Mouse (Mus musculus): ENCODE results near the gene Gm20388. TPM values are rescaled to one million over a fixed set of nuclear protein-coding genes. Genes with fewer than 3 reads are reported as not detected.
A peak's percentile ranks its signal among the peaks of the same experiment; 100 is the strongest.

Gm20388 gene
- polyA plus RNA-seq, 1 experiment from 2014 or later = 4.4 TPM

DNA sequence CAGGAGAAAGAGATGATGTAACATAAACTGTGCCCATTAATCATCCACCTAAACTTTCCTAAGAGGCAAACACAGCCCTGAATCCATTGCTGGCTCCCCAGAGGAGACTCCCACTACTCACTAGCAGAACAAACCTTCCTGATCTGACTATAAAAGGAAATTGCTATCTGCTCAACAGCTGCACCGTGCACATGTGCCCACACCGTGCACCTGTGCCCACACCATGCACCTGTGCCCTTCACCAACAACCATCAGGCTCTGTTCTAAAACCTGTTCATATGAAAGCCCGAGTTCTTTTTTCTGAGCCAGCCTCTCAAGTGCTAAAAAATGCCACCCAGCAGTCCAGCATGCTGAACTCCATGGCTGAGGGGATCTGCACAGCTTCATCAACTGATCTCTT is 4004.0 kb downstream of the Gm20388 start:
- Histone ChIP-seq H3K4me3 (replicated peaks) (no peak overlapping the region), H3K9ac (replicated peaks) (no peak overlapping the region), H3K27ac (no peak overlapping the region), H3K27me3 (no peaks in the 10 kb centered on the region), H3K9me3 (no peaks in the 10 kb centered on the region), H3K36me3 (peaks cover 92% of the 10 kb centered on the region), H3K4me2 (replicated peaks) (no peak overlapping the region), H3K4me1 (replicated peaks) (no peaks in the 10 kb centered on the region)
- 96% methylated on average over 3 of the region's 3 CpGs for WGBS
- no peak for ATAC-seq

GRCm38 (mm10) chr8:123924719-123925118 is 4014.1 kb downstream of the Gm20388 start:
- Histone ChIP-seq H3K4me2 (replicated peaks) (no peak overlapping the region), H3K9me3 (no peaks in the 10 kb centered on the region), H3K27me3 (no peaks in the 10 kb centered on the region), H3K36me3 (peaks cover 82% of the 10 kb centered on the region), H3K9ac (replicated peaks) (no peak overlapping the region), H3K4me1 (replicated peaks) (no peaks in the 10 kb centered on the region), H3K4me3 (replicated peaks) (no peak overlapping the region), H3K27ac (no peak overlapping the region)
- 19% methylated on average over 2 of the region's 2 CpGs for WGBS
- ATAC-seq = peak; percentile 79; the same call in 1 of the 2 replicates

DNA sequence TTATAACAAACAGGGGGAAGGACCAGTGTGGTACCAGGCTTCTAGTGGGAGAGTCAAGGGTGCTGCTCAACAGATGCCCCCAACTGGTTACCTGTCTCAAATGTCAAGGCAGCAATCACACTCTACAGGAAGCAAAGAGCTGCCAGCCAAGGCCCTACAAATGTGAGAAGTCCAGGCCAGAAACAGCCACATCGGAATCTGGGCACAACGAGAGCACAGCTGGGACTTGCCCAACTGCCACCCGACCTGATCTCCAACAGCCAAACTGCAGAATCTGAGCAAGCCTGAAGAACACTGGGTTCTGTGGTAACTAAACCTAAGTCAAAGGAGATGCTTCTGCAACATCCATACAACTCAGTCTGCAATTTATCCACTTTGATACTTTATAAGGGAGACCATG is 4015.0 kb downstream of the Gm20388 start:
- no peak for ATAC-seq
- Histone ChIP-seq H3K4me2 (replicated peaks) (no peak overlapping the region), H3K4me3 (replicated peaks) (no peak overlapping the region), H3K9ac (replicated peaks) (no peak overlapping the region), H3K27me3 (no peaks in the 10 kb centered on the region), H3K36me3 (peaks cover 82% of the 10 kb centered on the region), H3K9me3 (no peaks in the 10 kb centered on the region), H3K27ac (no peak overlapping the region), H3K4me1 (replicated peaks) (no peaks in the 10 kb centered on the region)
- 88% methylated on average over 3 of the region's 3 CpGs for WGBS

DNA sequence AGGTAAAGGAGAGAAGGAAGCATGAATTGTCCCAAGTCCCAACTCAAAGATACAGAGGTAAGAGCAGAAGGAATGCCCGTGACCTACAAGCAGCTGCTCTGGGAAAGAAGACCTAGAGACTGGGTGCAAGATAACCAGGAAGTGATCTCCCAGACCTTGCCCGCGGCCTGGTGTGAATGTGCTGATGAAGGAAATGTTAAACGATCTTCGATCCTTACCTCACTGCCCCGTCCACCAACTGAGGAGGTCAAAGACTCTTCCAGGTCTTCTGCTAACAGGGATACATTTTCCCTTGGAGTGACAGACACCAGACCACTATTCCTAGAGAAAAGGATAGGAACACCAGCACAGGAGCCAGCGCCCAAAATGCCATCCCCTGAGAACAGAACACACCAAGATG is 4018.4 kb downstream of the Gm20388 start:
- Histone ChIP-seq H3K4me3 (replicated peaks) (no peak overlapping the region), H3K27ac (no peak overlapping the region), H3K9ac (replicated peaks) (no peak overlapping the region), H3K36me3 (peaks cover 79% of the 10 kb centered on the region), H3K4me1 (replicated peaks) (no peaks in the 10 kb centered on the region), H3K9me3 (no peaks in the 10 kb centered on the region), H3K4me2 (replicated peaks) (no peak overlapping the region), H3K27me3 (no peaks in the 10 kb centered on the region)
- 92% methylated on average over 7 of the region's 7 CpGs for WGBS
- ATAC-seq = no peak

DNA sequence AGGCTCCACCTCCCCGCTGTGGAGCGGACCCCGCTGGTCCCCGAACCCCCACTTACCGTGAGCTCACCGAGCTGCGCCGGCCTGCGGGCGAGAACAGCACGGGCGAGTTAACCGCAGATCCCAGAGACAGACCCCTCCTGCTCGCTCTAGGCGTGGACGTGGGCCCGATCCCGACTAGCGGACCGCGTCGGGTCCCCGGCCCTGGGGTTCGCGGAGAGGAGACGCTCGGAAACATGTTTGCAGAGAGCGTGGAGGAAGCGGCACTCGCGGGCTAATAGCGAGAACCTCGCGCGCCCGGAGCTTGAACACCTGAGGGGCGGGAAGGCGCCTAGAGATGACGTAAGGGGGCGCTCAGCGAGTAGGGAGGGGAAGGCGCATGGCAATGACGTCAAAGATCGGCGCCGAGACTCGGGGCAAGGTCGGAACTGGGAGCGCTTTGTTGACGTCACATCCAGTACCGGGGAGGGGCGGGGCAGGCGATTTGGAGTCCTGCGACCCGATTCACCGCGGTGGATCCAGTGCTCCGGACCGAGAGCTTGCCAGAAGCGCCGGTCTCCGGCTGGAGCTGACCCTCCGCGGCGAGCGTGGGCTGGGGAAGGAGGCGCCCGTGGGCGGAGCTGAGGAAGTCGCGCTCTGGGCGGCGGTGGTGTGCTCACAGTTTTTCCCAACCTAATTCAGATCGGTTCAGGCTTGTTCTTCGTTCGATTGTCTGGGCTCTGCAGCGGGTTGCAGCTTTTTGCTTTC is 4038.5 kb downstream of the Gm20388 start, which contains the start of gene Nup133:
Nup133 (minus strand) TSS at position 324 of the 744 bp plus-strand sequence.
- under 1% methylated on average over 71 of the region's 77 CpGs for WGBS
- H3K36me3 ChIP-seq = peaks cover 44% of the 10 kb centered on the region
- H3K4me3 ChIP-seq (replicated peaks) = peak within 1 kb of the TSS; percentile 98
- peaks cover 17% of the 10 kb centered on the region for H3K4me1 ChIP-seq (replicated peaks)
- H3K27me3 ChIP-seq = no peaks in the 10 kb centered on the region
- ATAC-seq = peak; percentile 88
- H3K9me3 ChIP-seq = no peaks in the 10 kb centered on the region
- H3K4me2 ChIP-seq (replicated peaks) = peak within 1 kb of the TSS; percentile 95
- H3K27ac ChIP-seq = peak within 1 kb of the TSS; percentile 81
- H3K9ac ChIP-seq (replicated peaks) = peak within 1 kb of the TSS; percentile 80

GRCm38 (mm10) chr8:123949686-123949986 is 4039.0 kb downstream of the Gm20388 start:
- Histone ChIP-seq H3K4me1 (replicated peaks) (peaks cover 17% of the 10 kb centered on the region), H3K9me3 (no peaks in the 10 kb centered on the region), H3K4me2 (replicated peaks) (peak overlapping the region; percentile 95), H3K9ac (replicated peaks) (peak overlapping the region; percentile 79), H3K27ac (peak overlapping the region; percentile 81), H3K4me3 (replicated peaks) (peak overlapping the region; percentile 98), H3K27me3 (no peaks in the 10 kb centered on the region), H3K36me3 (peaks cover 46% of the 10 kb centered on the region)
- peak; percentile 59 for ATAC-seq
- WGBS = 5% methylated on average over 10 of the region's 10 CpGs

- H3K27me3 ChIP-seq = no peaks in the 10 kb centered on the region
- peaks cover 17% of the 10 kb centered on the region for H3K4me1 ChIP-seq (replicated peaks)
- peaks cover 45% of the 10 kb centered on the region for H3K36me3 ChIP-seq
- H3K4me3 ChIP-seq (replicated peaks) = peak overlapping the region; percentile 98
- no peak for ATAC-seq
- H3K9ac ChIP-seq (replicated peaks) = peak overlapping the region; percentile 79; the same call in 1 of the 2 replicates
- no peak overlapping the region for H3K27ac ChIP-seq
- peak overlapping the region; percentile 95 for H3K4me2 ChIP-seq (replicated peaks)
- WGBS = 34% methylated on average over 10 of the region's 10 CpGs
- H3K9me3 ChIP-seq = no peaks in the 10 kb centered on the region
Observed at GRCm38 (mm10) chr8:123950077-123950802, 4039.6 kb downstream of the Gm20388 start.

DNA sequence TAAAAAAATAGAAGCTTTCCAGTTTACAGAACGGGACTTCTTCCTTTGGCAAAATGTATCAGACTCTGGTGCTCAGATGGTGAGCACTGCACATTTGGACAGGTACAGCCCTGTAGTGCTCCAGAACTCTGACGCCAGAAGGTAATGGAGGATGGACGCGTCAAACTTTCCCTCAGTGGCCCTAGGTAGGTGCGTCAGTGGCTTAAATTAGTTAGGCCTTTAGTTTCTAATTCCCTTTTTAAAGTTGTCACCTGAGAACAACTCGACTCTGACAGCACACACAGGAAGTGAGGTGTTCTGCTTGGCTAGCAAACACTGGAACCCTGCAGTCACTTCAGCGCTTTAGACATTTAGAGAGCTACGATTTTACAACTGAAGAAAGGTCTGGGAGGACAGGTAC is 4043.0 kb downstream of the Gm20388 start:
- Histone ChIP-seq H3K9ac (replicated peaks) (no peak overlapping the region), H3K9me3 (no peaks in the 10 kb centered on the region), H3K27me3 (no peaks in the 10 kb centered on the region), H3K27ac (no peak overlapping the region), H3K4me3 (replicated peaks) (no peak overlapping the region), H3K36me3 (peaks cover 50% of the 10 kb centered on the region), H3K4me2 (replicated peaks) (no peak overlapping the region), H3K4me1 (replicated peaks) (peaks cover 8% of the 10 kb centered on the region)
- ATAC-seq = no peak
- 88% methylated on average over 8 of the region's 8 CpGs for WGBS

GRCm38 (mm10) chr8:123954246-123954645 is 4043.6 kb downstream of the Gm20388 start:
- peaks cover 56% of the 10 kb centered on the region for H3K36me3 ChIP-seq
- no peak for ATAC-seq

DNA sequence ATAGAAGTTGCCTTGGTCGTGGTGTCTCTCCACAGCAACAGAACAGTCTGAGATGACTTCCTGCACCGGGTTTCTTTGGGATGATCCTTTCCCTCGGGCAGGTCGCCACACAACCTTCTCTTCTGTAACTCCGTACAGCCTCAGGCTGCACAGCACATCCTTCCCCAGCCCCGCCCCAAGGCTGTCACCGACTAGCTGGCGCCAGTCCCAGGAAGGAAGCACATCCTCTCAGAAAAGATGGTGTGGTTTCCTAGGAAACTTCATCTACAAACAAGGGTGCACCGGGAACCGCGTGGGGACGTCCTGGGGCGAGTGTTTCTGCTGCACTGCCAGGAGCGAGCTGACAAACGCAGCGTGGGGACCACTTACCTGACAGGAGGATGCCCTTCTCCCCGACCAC is 4047.5 kb downstream of the Gm20388 start:
- Histone ChIP-seq H3K4me2 (replicated peaks) (no peak overlapping the region), H3K9ac (replicated peaks) (no peak overlapping the region), H3K9me3 (no peaks in the 10 kb centered on the region), H3K4me3 (replicated peaks) (no peak overlapping the region), H3K27me3 (no peaks in the 10 kb centered on the region), H3K36me3 (peaks cover 73% of the 10 kb centered on the region), H3K4me1 (replicated peaks) (no peaks in the 10 kb centered on the region), H3K27ac (no peak overlapping the region)
- WGBS = 88% methylated on average over 17 of the region's 17 CpGs
- no peak for ATAC-seq

More at GRCm38 (mm10) chr8:123954246-123954645, 4043.6 kb downstream of the Gm20388 start:
- Histone ChIP-seq H3K27me3 (no peaks in the 10 kb centered on the region), H3K9me3 (no peaks in the 10 kb centered on the region), H3K4me2 (replicated peaks) (no peak overlapping the region), H3K4me1 (replicated peaks) (peaks cover 8% of the 10 kb centered on the region), H3K4me3 (replicated peaks) (no peak overlapping the region), H3K9ac (replicated peaks) (no peak overlapping the region), H3K27ac (no peak overlapping the region)
- WGBS = 92% methylated on average over 8 of the region's 8 CpGs

- Histone ChIP-seq H3K27me3 (no peaks in the 10 kb centered on the region), H3K9ac (replicated peaks) (no peak overlapping the region), H3K4me3 (replicated peaks) (no peak overlapping the region), H3K9me3 (no peaks in the 10 kb centered on the region), H3K36me3 (peaks cover 70% of the 10 kb centered on the region), H3K4me2 (replicated peaks) (no peak overlapping the region), H3K4me1 (replicated peaks) (no peaks in the 10 kb centered on the region), H3K27ac (no peak overlapping the region)
- no peak for ATAC-seq
- 92% methylated on average over 6 of the region's 6 CpGs for WGBS
Observed at GRCm38 (mm10) chr8:123959473-123959872, 4048.8 kb downstream of the Gm20388 start.

GRCm38 (mm10) chr8:123960056-123960455 is 4049.4 kb downstream of the Gm20388 start:
- WGBS = 92% methylated on average over 9 of the region's 9 CpGs
- ATAC-seq = no peak
- H3K4me3 ChIP-seq (replicated peaks) = no peak overlapping the region
- H3K36me3 ChIP-seq = peaks cover 69% of the 10 kb centered on the region
- H3K4me1 ChIP-seq (replicated peaks) = no peaks in the 10 kb centered on the region
- no peaks in the 10 kb centered on the region for H3K9me3 ChIP-seq
- H3K27ac ChIP-seq = no peak overlapping the region
- no peak overlapping the region for H3K9ac ChIP-seq (replicated peaks)
- no peaks in the 10 kb centered on the region for H3K27me3 ChIP-seq
- no peak overlapping the region for H3K4me2 ChIP-seq (replicated peaks)

Data from midbrain, embryonic 13.5 days (tissue).